Mouse (Mus musculus): ENCODE measurements around the gene Ak3. TPM values are rescaled to one million over a fixed set of nuclear protein-coding genes. Genes with fewer than 3 reads are reported as not detected.

Ak3 gene
- 10 to 100 TPM; 70.0 to 71.5 TPM for total RNA-seq (2021)
- long read RNA-seq, experiment 1, transcript Ak3-201 (5 exons, 2,809 nt): major isoform, 105 of 112 reads
- long read RNA-seq, experiment 1, partial matches to known transcripts: 1 of 112 reads
- long read RNA-seq, experiment 1, other reads (novel, unspliced or antisense): 6 of 112 reads
- long read RNA-seq, experiment 2, transcript Ak3-201 (5 exons, 2,809 nt): major isoform, 97 of 109 reads
- long read RNA-seq, experiment 2, partial matches to known transcripts: 7 of 109 reads
- long read RNA-seq, experiment 2, other reads (novel, unspliced or antisense): 5 of 109 reads

DNA sequence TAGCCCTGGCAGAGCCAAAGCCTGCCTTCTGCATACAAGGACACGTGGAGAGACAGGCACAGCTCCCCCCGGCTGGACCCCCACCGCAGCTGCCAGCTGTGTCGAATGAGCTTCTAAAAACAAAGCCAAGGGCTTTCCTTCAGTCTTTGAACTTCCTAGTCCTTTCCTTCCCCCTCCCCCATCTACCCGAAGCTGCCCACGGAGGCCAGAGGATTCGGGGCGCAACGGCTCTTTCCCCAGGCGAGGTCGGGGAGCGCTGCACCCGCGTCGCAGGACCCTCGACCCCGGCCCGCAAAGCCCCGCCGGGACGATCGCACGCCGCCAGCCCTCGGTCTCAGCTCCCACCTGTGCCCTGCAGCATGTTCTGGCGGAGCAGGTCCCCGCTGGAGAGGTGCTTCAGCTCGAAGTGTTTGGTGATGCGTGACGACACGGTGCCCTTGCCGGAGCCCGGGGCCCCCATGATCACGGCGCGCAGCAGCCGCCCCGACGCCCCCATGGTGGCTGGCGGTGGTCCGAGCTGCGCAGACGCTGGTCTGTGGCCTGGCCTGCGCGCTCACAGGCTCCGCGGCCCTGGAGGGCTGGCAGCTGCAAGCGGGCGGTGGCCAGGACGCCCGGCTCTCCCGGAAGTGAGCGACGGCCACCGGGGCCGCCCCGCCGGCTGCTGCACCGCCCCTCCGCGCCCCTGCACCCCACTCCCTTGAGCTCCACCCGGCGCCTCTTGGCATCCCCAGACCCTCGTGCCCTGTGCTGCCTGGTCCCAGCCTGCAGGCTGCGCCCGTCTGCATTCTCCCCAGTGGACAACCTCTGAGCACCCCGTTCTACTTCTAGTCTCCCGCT is at the start of gene Ak3:
Gene Ak3, minus strand, starts transcription at position 628 of the 837 bp plus-strand sequence.
- DNase-seq (ENCODE audit: low spot score in 2 of 2): peak; percentile 75 to 79

DNA sequence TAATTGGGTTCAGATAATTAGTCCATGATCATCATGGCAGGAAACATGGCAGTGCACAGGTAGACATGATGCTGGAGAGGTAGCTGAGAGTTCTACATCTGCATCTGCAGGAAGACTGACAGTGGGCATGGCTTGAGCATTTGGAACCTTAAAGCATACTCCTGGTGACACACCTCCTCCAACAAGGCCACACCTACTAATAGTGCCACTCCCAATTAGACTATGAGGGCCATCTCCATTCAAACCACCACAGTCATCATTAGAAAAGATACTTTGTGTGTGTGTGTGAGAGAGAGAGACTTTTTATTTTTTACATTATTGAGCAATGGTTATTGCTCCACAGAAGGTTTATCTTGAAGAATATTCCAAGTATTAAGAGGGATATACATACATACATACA is 44.4 kb upstream of the Ak3 start:
- DNase-seq (ENCODE audit: low spot score in 2 of 2): no peak

- no peak for DNase-seq (ENCODE audit: low spot score in 2 of 2)
Observed at GRCm38 (mm10) chr19:29088628-29089027, 40.9 kb upstream of the Ak3 start.

- no peak for DNase-seq (ENCODE audit: low spot score in 2 of 2)
Observed at GRCm38 (mm10) chr19:29074802-29075201, 27.0 kb upstream of the Ak3 start.

DNA sequence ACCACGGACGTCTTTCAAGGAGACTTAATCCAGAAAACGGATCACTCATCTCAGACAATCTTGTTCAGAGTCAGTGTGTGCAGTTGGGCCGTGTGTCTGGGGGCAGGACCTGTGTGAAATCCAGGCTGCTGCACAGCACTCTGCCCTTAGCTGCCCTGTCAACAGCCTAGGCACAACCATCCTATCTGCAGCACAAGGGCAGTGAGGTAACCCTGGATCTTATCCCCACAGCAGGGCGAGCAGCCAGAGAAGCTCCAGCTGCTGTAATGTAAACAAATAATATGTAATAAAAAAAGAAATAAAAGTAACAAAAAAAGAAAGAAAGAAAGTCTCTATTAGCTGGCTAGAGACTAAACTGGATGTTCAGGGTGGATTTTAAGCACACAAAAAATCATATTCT is 21.4 kb upstream of the Ak3 start:
- no peak for DNase-seq (ENCODE audit: low spot score in 2 of 2)

DNA sequence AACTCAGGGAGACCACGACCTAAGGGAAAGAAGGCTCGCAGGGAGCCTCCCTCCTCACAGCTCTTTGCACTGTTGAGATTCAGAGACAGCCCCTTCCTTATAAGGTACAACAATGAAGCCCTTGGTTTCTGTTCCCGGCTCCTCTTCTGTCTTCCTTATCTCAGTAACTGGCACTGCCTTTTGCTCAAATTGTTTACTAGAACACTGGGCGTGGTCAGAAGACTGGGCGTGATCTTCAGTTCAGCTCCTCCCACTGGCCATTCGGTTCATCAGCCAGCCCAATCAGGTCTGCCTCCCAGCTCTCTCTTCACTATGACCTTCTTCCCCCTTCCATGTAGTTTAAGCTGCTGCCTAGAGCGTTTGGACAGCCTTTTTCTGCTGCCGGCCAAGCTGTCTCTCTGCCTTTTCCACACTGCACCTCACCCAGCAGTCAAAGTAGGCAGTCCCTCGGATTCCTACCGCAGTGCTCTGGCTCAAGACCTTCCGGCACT is 19.3 kb upstream of the Ak3 start:
- DNase-seq (ENCODE audit: low spot score in 2 of 2): no peak

- peak in 1 of 2 experiments; percentile 27 for DNase-seq (ENCODE audit: low spot score in 2 of 2)
Observed at GRCm38 (mm10) chr19:29064451-29065102, 16.8 kb upstream of the Ak3 start.

GRCm38 (mm10) chr19:29063577-29064363 is 16.0 kb upstream of the Ak3 start:
- peak; percentile 80 to 90 for DNase-seq (ENCODE audit: low spot score in 2 of 2)

DNA sequence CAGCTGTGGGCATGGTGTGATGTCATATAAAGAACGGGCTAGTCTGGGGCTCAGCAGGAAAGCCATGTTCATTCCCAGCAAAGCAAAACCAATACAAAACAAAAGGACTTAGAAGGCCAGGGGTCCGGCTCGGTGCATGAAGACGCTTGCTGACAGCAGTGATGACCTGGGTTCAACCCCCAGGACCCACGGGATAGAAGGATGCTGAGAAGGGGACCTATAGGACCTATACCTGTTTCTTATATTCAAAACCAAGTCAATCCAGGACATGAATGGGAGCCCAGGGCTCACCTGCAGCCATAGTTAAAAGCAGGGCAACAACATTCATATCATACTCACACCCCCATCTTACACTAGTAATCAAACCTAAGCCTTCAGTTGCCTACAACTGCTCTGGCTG is 15.2 kb upstream of the Ak3 start:
- DNase-seq (ENCODE audit: low spot score in 2 of 2): no peak

DNA sequence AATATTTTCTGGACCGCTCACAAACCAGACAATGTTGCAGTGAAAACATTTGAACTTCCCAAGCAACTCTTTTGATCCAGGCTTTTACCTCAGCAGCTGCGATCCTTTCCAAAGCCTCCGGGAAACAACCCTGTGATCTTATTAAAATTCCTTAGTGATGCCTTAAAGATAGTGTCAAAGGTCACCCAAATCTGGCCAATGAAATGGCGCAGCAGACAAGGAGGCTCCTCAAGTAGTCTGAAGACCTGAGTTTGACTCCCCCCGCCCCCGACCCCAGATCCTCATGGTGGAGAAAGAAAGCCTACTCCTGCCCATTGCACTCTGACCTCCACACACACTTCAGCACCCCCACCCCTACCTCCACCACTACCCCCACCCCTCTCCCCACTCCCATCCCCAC is 12.5 kb upstream of the Ak3 start:
- DNase-seq (ENCODE audit: low spot score in 2 of 2): peak in 1 of 2 experiments; percentile 2

GRCm38 (mm10) chr19:29059688-29060087 is 11.9 kb upstream of the Ak3 start:
- peak in 1 of 2 experiments; percentile 4 for DNase-seq (ENCODE audit: low spot score in 2 of 2)

- DNase-seq (ENCODE audit: low spot score in 2 of 2): no peak
Observed at GRCm38 (mm10) chr19:29058741-29059140, 11.0 kb upstream of the Ak3 start.

GRCm38 (mm10) chr19:29055469-29055868 is 7.7 kb upstream of the Ak3 start:
- no peak for DNase-seq (ENCODE audit: low spot score in 2 of 2)

- no peak for DNase-seq (ENCODE audit: low spot score in 2 of 2)
Observed at GRCm38 (mm10) chr19:29054594-29054993, 6.8 kb upstream of the Ak3 start.

GRCm38 (mm10) chr19:29052786-29053185 is 5.0 kb upstream of the Ak3 start:
- DNase-seq (ENCODE audit: low spot score in 2 of 2): no peak

DNA sequence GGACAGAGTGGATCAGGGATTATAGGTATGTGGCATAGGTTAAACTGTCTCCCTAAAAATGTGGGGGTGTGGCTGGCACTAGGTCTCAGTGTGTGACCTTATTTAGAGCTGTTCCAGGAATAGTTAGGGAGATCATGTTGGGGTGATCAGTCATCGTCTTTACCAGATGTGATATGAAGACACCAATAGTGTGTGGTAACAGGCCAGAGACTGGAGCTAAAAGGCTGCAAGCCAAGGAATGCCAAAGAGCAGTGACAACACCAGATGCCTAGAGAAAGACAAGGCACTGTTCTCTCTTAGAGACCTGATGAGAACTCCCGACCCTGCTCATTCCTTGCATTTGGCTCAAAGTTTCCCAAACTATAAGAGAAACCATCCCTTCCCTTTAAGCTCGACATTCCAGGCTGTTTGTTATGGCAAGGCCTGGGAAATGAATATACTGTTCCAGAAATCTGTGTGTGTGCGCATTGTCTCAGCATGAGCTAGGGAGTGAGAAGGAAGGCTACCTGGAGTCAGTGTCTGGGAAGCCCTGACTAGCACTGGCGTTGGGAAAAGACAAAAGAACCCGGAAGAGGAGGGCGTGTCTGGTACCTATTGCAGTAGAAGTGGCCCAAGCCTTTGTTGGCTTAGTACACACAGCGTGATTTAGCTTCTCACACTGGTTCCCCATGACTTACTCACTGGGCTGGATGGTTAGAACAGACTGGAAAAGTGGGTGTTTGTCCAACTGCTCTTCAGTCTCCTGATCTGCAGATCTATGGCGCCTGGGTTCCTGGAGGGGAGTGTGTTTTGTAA is 2.6 kb upstream of the Ak3 start:
- DNase-seq (ENCODE audit: low spot score in 2 of 2): no peak

DNA sequence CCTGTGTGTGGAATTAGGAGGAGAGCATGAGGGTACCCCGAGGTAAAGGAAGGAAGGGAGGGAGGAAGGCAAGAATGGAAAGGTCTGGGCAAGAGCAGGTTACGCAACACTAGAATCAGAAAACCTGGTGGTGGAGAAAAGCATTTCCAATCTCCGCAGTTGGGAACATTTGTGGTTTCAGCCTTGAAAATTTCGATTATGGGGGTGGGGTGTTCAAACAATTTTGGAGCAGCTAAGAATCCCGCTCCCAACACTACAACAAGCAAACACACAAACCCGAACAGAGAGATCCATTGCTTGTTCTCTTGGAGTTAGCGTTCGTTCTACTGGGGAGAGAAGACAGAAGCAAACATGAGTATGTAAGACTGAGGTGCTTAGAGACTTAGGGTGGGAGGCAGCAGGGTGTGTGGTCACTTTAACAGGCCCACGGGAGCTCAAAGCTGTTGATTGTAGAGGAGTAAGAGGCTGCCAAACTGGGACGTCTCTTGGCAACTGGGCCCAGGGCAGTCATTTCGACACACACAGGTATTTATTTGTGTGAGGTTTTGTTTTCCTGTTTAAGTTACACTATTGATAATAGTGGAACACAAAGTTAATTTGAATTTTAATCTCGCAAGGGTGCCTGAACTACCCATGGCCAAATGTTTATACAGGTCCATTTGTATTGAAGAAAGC is 1.8 kb upstream of the Ak3 start:
- DNase-seq (ENCODE audit: low spot score in 2 of 2): no peak

DNA sequence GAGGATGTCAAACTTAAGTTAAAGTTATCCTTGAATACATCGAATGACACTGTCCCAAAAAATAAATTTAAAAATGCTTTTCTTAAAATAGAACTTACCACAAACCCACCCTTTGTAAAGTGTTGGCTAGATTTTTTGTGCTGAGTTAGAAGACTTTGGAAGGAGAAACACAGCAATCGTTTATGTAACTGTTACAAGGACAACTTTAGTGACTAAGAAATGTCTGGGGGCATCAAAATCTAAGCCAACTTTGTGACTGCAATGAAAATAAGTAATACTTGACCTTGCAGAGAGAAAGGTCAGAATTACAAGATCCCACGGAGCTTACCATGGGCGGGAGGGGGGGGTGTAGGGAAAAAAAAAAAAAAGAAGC is 814 bp downstream of the Ak3 start:
- no peak for DNase-seq (ENCODE audit: low spot score in 2 of 2)

DNA sequence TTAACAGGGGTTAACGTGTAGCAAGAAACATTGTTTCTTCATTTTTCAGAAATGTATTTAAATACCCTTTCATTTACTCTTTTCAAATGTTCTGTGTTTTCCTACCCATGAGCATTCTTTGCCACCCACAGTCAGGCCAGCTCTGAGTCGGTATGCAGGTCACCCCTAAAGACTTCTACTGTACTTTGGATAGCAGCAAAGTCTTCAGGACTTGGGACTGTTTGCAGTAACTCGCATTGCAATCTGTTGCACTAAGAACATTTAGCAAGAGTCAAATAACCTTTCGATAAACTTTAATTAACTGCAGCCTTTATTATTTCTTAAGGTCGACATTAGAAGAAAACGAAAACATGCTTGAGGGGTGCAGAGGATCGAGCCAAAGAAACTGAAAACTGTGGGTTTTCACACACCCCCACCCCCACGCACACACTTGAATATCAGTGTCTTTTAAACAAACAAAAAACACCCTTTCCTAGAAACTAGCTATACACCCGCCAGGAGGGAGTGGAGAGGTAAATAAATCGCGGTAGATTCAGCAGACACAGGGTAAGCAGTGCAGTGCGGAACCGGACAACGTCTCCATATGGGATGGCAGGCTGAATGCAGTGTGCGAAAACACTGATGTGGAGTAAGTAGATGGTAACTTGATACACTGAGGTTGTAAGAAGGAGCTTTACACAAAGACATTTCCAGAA is 1.7 kb downstream of the Ak3 start:
- DNase-seq (ENCODE audit: low spot score in 2 of 2): no peak
